Mouse (Mus musculus) adrenal gland, postnatal 4 days (tissue): ENCODE measurements around the gene Ociad1. TPM values are rescaled to one million over a fixed set of nuclear protein-coding genes. Genes with fewer than 3 reads are reported as not detected.

ENCODE experiments used
- total RNA-seq, 2 experiments: library from RNA; stranded (reverse); gene quantifications; 2 replicates each; pipeline ENCODE4 v1.2.3; 2021

Ociad1 gene
- total RNA-seq, 2 experiments from 2014 or later = 203 to 214 TPM

Other genes starting within 250 kb of the Ociad1 start
- 10 to 100 TPM; 49.7 to 55.7 TPM for gene Fryl, start 36.2 kb upstream of the Ociad1 start, total RNA-seq
- gene Ociad2, start 48.2 kb downstream of the Ociad1 start, total RNA-seq = 10 to 100 TPM; 11.4 to 11.7 TPM
- under 1 TPM; 0.23 to 0.25 TPM for gene Cwh43, start 113.3 kb downstream of the Ociad1 start, total RNA-seq
- gene Dcun1d4, start 188.2 kb downstream of the Ociad1 start, total RNA-seq = 10 to 100 TPM; 38.0 to 38.1 TPM